Mouse (Mus musculus) heart, embryonic 13.5 days (tissue): ENCODE measurements around the gene Atp2b2. TPM values are rescaled to one million over a fixed set of nuclear protein-coding genes. Genes with fewer than 3 reads are reported as not detected.

Experiments used
- ATAC-seq: fragments of 200-750 bp; cut with Nextera tagmentation; 2 replicates; pipeline ENCODE4 v1.8.0; 2017; ENCODE audit warnings: moderate TSS enrichment; ENCODE audit not compliant: insufficient number of reproducible peaks, low FRiP score, low TSS enrichment; ENCODE audit errors: extremely low read depth
- H3K27ac ChIP-seq: fragments of 300-500 bp; sonication (generic); replicated peaks from 2 replicates; pipeline ENCODE4 v1.5.1; 2015; ENCODE audit warnings: moderate library complexity, mild to moderate bottlenecking, inconsistent platforms
- H3K27me3 ChIP-seq: fragments of 300-500 bp; sonication (generic); replicated peaks from 2 replicates; pipeline ENCODE4 v1.6.1; 2015; ENCODE audit warnings: mild to moderate bottlenecking, inconsistent platforms
- H3K36me3 ChIP-seq: fragments of 300-500 bp; sonication (generic); 2 replicates; pipeline ENCODE4 v1.6.1; 2015; ENCODE audit warnings: mild to moderate bottlenecking, inconsistent platforms
- H3K4me1 ChIP-seq: fragments of 300-500 bp; sonication (generic); 2 replicates; pipeline ENCODE4 v1.6.1; 2015; ENCODE audit warnings: inconsistent platforms
- H3K4me2 ChIP-seq: fragments of 300-500 bp; sonication (generic); 2 replicates; pipeline ENCODE4 v1.6.1; 2015; ENCODE audit warnings: inconsistent platforms, mild to moderate bottlenecking, moderate library complexity
- H3K4me3 ChIP-seq: fragments of 300-500 bp; sonication (generic); 2 replicates; pipeline ENCODE4 v1.5.1; 2015; ENCODE audit warnings: moderate library complexity, mild to moderate bottlenecking, inconsistent platforms
- H3K9ac ChIP-seq: fragments of 300-500 bp; sonication (generic); 2 replicates; pipeline ENCODE4 v1.6.1; 2015; ENCODE audit warnings: inconsistent platforms, mild to moderate bottlenecking, moderate library complexity
- H3K9me3 ChIP-seq: fragments of 300-500 bp; sonication (generic); 2 replicates; pipeline ENCODE4 v1.6.1; 2016; ENCODE audit warnings: inconsistent platforms
- WGBS: fragments of 180-500 bp; shearing (Covaris S2); methylation state at CpG from one replicate; pipeline ENCODE4 v1.1.7; 2015; ENCODE audit warnings: mixed read lengths; 5-methylcytosine and 5-hydroxymethylcytosine counted together
- polyA plus RNA-seq: library from polyadenylated mRNA; unstranded; fragments of >200 nt; fragmentation: Nextera tagmentation; extraction: Ambion mirVana; gene quantifications from 2 replicates; pipeline ENCODE4 v1.2.1, GENCODE M21; 2015

Atp2b2 gene
- polyA plus RNA-seq, 1 experiment from 2014 or later = 0.07 TPM

GRCm38 (mm10) chr6:114058030-114058808, 15.8 kb upstream of the Atp2b2 start:
- Histone ChIP-seq H3K27me3 (peaks cover 42% of the 10 kb centered on the region), H3K27ac (no peak overlapping the region), H3K36me3 (no peaks in the 10 kb centered on the region), H3K9me3 (no peaks in the 10 kb centered on the region), H3K4me3 (no peak overlapping the region), H3K4me2 (no peak overlapping the region), H3K9ac (no peak overlapping the region), H3K4me1 (no peaks in the 10 kb centered on the region)
- WGBS = 56% methylated on average over 15 of the region's 15 CpGs
- ATAC-seq = no peak

GRCm38 (mm10) chr6:114055311-114055710, 12.9 kb upstream of the Atp2b2 start:
- WGBS = 68% methylated on average over 7 of the region's 7 CpGs

GRCm38 (mm10) chr6:114044962-114045361, 2.5 kb upstream of the Atp2b2 start:
- Histone ChIP-seq H3K4me3 (no peak overlapping the region), H3K27me3 (peaks cover 61% of the 10 kb centered on the region), H3K36me3 (no peaks in the 10 kb centered on the region), H3K4me2 (no peak overlapping the region), H3K9ac (no peak overlapping the region), H3K27ac (no peak overlapping the region), H3K4me1 (peaks cover 5% of the 10 kb centered on the region; the same call in 1 of the 2 replicates), H3K9me3 (no peaks in the 10 kb centered on the region)
- no peak for ATAC-seq
- 63% methylated on average over 8 of the region's 8 CpGs for WGBS

More at GRCm38 (mm10) chr6:114055311-114055710, 12.9 kb upstream of the Atp2b2 start:
- Histone ChIP-seq H3K4me3 (no peak overlapping the region), H3K27ac (no peak overlapping the region), H3K27me3 (peaks cover 37% of the 10 kb centered on the region), H3K9ac (no peak overlapping the region), H3K4me1 (no peaks in the 10 kb centered on the region), H3K4me2 (no peak overlapping the region), H3K9me3 (no peaks in the 10 kb centered on the region), H3K36me3 (no peaks in the 10 kb centered on the region)
- no peak for ATAC-seq

GRCm38 (mm10) chr6:114042836-114043235, 423 bp upstream of the Atp2b2 start:
- Histone ChIP-seq H3K27me3 (peaks cover 82% of the 10 kb centered on the region), H3K4me3 (no peak overlapping the region), H3K36me3 (no peaks in the 10 kb centered on the region), H3K4me2 (no peak overlapping the region), H3K27ac (no peak overlapping the region), H3K4me1 (peaks cover 5% of the 10 kb centered on the region; the same call in 1 of the 2 replicates), H3K9ac (no peak overlapping the region), H3K9me3 (no peaks in the 10 kb centered on the region)
- ATAC-seq = no peak
- WGBS = 69% methylated on average over 7 of the region's 7 CpGs

GRCm38 (mm10) chr6:114041911-114042284, 515 bp downstream of the Atp2b2 start:
- 0% methylated on average over 10 of the region's 52 CpGs for WGBS

GRCm38 (mm10) chr6:114041097-114041910, 1.1 kb downstream of the Atp2b2 start:
- no peak; the same call in 1 of the 2 replicates for ATAC-seq
- H3K4me1 ChIP-seq = peaks cover 5% of the 10 kb centered on the region; the same call in 1 of the 2 replicates
- H3K4me2 ChIP-seq = peak overlapping the region; percentile 87
- peak overlapping the region; percentile 59 for H3K4me3 ChIP-seq
- peaks cover 97% of the 10 kb centered on the region for H3K27me3 ChIP-seq
- H3K9me3 ChIP-seq = no peaks in the 10 kb centered on the region
- no peak overlapping the region for H3K27ac ChIP-seq
- peak overlapping the region; percentile 71 for H3K9ac ChIP-seq
- 1% methylated on average over 39 of the region's 39 CpGs for WGBS
- H3K36me3 ChIP-seq = no peaks in the 10 kb centered on the region

More at GRCm38 (mm10) chr6:114041911-114042284, 515 bp downstream of the Atp2b2 start:
- no peaks in the 10 kb centered on the region for H3K36me3 ChIP-seq
- H3K4me1 ChIP-seq = peaks cover 5% of the 10 kb centered on the region; the same call in 1 of the 2 replicates
- H3K9me3 ChIP-seq = no peaks in the 10 kb centered on the region
- H3K9ac ChIP-seq = peak overlapping the region; percentile 71
- no peak overlapping the region for H3K27ac ChIP-seq
- peak overlapping the region; percentile 87 for H3K4me2 ChIP-seq
- no peak for ATAC-seq
- H3K27me3 ChIP-seq = peaks cover 91% of the 10 kb centered on the region
- peak overlapping the region; percentile 59 for H3K4me3 ChIP-seq

GRCm38 (mm10) chr6:114035704-114036103, 6.7 kb downstream of the Atp2b2 start:
- Histone ChIP-seq H3K9me3 (no peaks in the 10 kb centered on the region), H3K9ac (no peak overlapping the region), H3K27ac (no peak overlapping the region), H3K4me1 (no peaks in the 10 kb centered on the region), H3K4me2 (no peak overlapping the region), H3K4me3 (no peak overlapping the region), H3K27me3 (peaks cover 78% of the 10 kb centered on the region), H3K36me3 (no peaks in the 10 kb centered on the region)
- WGBS = 49% methylated on average over 3 of the region's 3 CpGs
- ATAC-seq = no peak

- no peak for ATAC-seq
- Histone ChIP-seq H3K27ac (no peak overlapping the region), H3K4me2 (no peak overlapping the region), H3K4me1 (no peaks in the 10 kb centered on the region), H3K4me3 (no peak overlapping the region), H3K27me3 (peaks cover 56% of the 10 kb centered on the region), H3K9ac (no peak overlapping the region), H3K36me3 (no peaks in the 10 kb centered on the region), H3K9me3 (no peaks in the 10 kb centered on the region)
- 58% methylated on average over 8 of the region's 8 CpGs for WGBS
These were observed 9.6 kb downstream of the Atp2b2 start for GRCm38 (mm10) chr6:114032822-114033221.

GRCm38 (mm10) chr6:114023794-114024193, 18.6 kb downstream of the Atp2b2 start:
- ATAC-seq = no peak
- Histone ChIP-seq H3K27ac (no peak overlapping the region), H3K4me3 (no peak overlapping the region), H3K4me2 (no peak overlapping the region), H3K36me3 (no peaks in the 10 kb centered on the region), H3K9me3 (no peaks in the 10 kb centered on the region), H3K9ac (no peak overlapping the region), H3K4me1 (no peaks in the 10 kb centered on the region), H3K27me3 (0 out of 2 replicates have a peak, but pooled peaks cover 7% of the 10 kb centered on the region)
- 63% methylated on average over 2 of the region's 2 CpGs for WGBS

- Histone ChIP-seq H3K4me1 (no peaks in the 10 kb centered on the region), H3K4me2 (no peak overlapping the region), H3K4me3 (no peak overlapping the region), H3K9ac (no peak overlapping the region), H3K36me3 (no peaks in the 10 kb centered on the region), H3K9me3 (no peaks in the 10 kb centered on the region), H3K27me3 (0 out of 2 replicates have a peak, but pooled peaks cover 7% of the 10 kb centered on the region), H3K27ac (no peak overlapping the region)
- 68% methylated on average over 9 of the region's 9 CpGs for WGBS
- ATAC-seq = no peak
These were observed 20.3 kb downstream of the Atp2b2 start for GRCm38 (mm10) chr6:114022104-114022503.

GRCm38 (mm10) chr6:114013801-114014200, 28.6 kb downstream of the Atp2b2 start:
- H3K27ac ChIP-seq = no peak overlapping the region
- no peaks in the 10 kb centered on the region for H3K9me3 ChIP-seq
- no peak overlapping the region for H3K9ac ChIP-seq
- ATAC-seq = no peak
- H3K36me3 ChIP-seq = no peaks in the 10 kb centered on the region
- H3K4me1 ChIP-seq = no peaks in the 10 kb centered on the region
- no peak overlapping the region for H3K4me2 ChIP-seq
- peaks cover 15% of the 10 kb centered on the region; the same call in 1 of the 2 replicates for H3K27me3 ChIP-seq
- 59% methylated on average over 5 of the region's 5 CpGs for WGBS
- H3K4me3 ChIP-seq = no peak overlapping the region
